Mouse (Mus musculus) neural tube, embryonic 12.5 days (tissue): Measurements from ENCODE around the gene Map2k2. TPM values are rescaled to one million over a fixed set of nuclear protein-coding genes. Genes with fewer than 3 reads are reported as not detected.
"Not testable (repeated sequence)": the region's sequence is repeated elsewhere in the genome, so short reads cannot be mapped to it uniquely, and the experiment has no call there.

ENCODE experiments used
- ATAC-seq: fragments of 200-750 bp; cut with Nextera tagmentation; 2 replicates; pipeline ENCODE4 v1.8.0; 2017; ENCODE audit warnings: low read depth, mild to moderate bottlenecking, moderate TSS enrichment, moderate library complexity; ENCODE audit not compliant: low FRiP score
- H3K27ac ChIP-seq: fragments of 300-500 bp; sonication (generic); 2 replicates; pipeline ENCODE4 v1.5.1; 2016
- H3K27me3 ChIP-seq: fragments of 300-500 bp; sonication (generic); replicated peaks from 2 replicates; pipeline ENCODE4 v1.6.1; 2016; ENCODE audit warnings: mild to moderate bottlenecking
- H3K36me3 ChIP-seq: fragments of 300-500 bp; sonication (generic); 2 replicates; pipeline ENCODE4 v1.6.1; 2016; ENCODE audit warnings: mild to moderate bottlenecking
- H3K4me1 ChIP-seq: fragments of 300-500 bp; sonication (generic); 2 replicates; pipeline ENCODE4 v1.6.1; 2016
- H3K4me2 ChIP-seq: fragments of 300-500 bp; sonication (generic); replicated peaks from 2 replicates; pipeline ENCODE4 v1.6.1; 2016; ENCODE audit warnings: mild to moderate bottlenecking
- H3K4me3 ChIP-seq: fragments of 300-500 bp; sonication (generic); 2 replicates; pipeline ENCODE4 v1.5.1; 2016
- H3K9ac ChIP-seq: fragments of 300-500 bp; sonication (generic); 2 replicates; pipeline ENCODE4 v1.6.1; 2016; ENCODE audit warnings: mild to moderate bottlenecking
- H3K9me3 ChIP-seq: fragments of 300-500 bp; sonication (generic); 2 replicates; pipeline ENCODE4 v1.6.1; 2016; ENCODE audit warnings: mild to moderate bottlenecking
- WGBS: fragments of 180-500 bp; shearing (Covaris S2); methylation state at CpG from one replicate; pipeline ENCODE4 v1.1.7; 2016; 5-methylcytosine and 5-hydroxymethylcytosine counted together
- polyA plus RNA-seq: library from polyadenylated mRNA; unstranded; fragments of >200 nt; fragmentation: Nextera tagmentation; extraction: Ambion mirVana; gene quantifications from 2 replicates; pipeline ENCODE4 v1.2.1, GENCODE M21; 2016

Gene Map2k2
- 230 and 232 TPM in 2 replicates for polyA plus RNA-seq

DNA sequence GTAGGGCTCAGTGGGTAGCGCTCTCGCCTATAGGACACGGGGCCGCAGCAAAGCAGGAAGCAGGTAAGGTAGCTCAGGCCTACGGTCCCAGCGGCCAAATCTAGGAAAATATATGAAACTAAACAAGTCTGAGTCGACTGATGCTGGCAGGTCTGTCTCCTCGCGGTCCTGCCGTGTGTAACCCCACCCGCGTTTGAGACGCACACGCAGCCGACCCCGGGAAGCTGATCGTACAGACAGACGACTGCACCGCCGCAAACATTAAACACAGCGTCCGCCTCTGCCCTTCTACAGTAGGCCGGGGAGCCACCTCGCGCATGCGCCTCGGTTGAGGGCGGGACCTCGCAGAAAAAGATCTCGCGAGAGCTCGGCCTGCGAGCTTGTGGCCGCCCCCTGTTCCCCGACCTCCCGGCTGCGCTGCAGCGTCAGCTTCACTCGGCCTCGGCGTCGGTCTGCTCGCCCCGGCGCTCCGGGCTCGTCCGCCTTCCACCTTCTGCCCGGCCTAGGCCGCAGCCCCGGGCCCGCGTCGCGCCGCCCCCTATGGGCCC, at the start of gene Map2k2:
Map2k2 (plus strand) TSS at position 351 of the 548 bp plus-strand sequence.
- WGBS = under 1% methylated on average over 56 of the region's 56 CpGs

DNA sequence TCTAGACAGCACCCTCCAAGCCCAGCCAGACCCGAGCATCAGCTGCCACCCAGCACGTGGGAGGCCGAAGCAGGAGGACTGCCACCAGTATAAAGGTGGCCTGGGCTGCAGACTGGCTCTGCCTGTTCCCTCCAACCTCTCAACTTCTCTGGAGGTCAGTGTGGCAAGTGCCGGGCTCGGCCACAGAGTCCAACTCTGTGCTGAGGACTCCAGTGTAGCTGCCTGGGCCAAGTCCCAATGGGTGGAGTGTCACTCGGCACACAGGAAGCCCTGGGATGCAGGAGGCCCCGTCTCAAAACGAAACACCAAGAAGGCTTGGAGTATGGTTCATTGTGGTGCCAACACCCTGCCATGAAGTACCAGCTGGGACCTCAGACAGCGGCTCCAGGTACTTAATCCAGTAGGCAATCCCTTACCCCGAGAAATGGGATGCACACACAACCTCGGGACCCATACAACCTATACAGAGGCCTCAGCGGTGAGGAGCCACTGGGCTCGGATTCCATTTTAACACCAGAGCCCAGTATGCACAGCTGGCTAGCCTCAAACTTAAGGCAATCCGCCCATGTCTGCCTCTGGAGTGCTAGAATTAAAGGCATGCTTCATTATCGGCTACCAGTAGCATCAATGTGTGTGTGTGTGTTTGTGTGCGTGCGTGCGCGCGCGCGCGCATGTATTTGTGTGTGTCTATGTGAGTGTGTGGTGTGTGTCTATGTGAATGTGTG, 48.1 kb upstream of the Map2k2 start:
- Histone ChIP-seq H3K27me3 (no peaks in the 10 kb centered on the region), H3K9ac (0 out of 2 replicates have a peak overlapping the region, but pooled peaks have one; percentile 38), H3K4me3 (no peak overlapping the region), H3K27ac (no peak overlapping the region), H3K36me3 (peaks cover 24% of the 10 kb centered on the region), H3K4me1 (peaks cover 39% of the 10 kb centered on the region), H3K4me2 (no peak overlapping the region), H3K9me3 (no peaks in the 10 kb centered on the region)
- WGBS = 95% methylated on average over 23 of the region's 23 CpGs
- no peak for ATAC-seq

More for the DNA sequence above, at the start of gene Map2k2:
- H3K27me3 ChIP-seq = 0 out of 2 replicates have a peak, but pooled peaks cover 3% of the 10 kb centered on the region
- peaks cover 20% of the 10 kb centered on the region for H3K4me1 ChIP-seq
- peaks cover 26% of the 10 kb centered on the region for H3K36me3 ChIP-seq
- ATAC-seq = peak; percentile 95
- H3K4me2 ChIP-seq = peak within 1 kb of the TSS; percentile 74
- H3K9me3 ChIP-seq = no peaks in the 10 kb centered on the region
- peak within 1 kb of the TSS; percentile 97 for H3K9ac ChIP-seq
- peak within 1 kb of the TSS; percentile 98 for H3K27ac ChIP-seq
- H3K4me3 ChIP-seq = peak within 1 kb of the TSS; percentile 92

DNA sequence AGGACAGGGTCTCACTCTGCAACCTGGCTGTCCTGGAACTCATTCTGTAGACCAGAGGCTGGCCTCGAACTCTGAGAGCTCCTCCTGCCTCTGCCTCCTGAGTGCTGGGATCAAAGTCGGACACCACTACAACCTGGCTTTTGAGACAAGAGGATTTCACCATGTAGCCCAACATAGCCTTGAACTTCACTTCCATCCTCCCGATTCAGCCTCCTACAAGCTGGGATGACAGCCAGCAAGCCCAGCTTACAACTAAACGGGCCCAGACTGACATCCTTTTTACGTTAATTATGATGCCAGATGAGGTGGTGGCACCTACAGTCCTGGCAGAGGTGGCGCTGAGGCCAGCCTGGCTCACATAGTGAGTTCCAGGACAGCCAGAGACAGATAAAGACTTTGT, 46.8 kb upstream of the Map2k2 start:
- no peak for ATAC-seq
- Histone ChIP-seq H3K9me3 (no peaks in the 10 kb centered on the region), H3K27ac (no peak overlapping the region), H3K4me2 (peak overlapping the region; percentile 80), H3K27me3 (no peaks in the 10 kb centered on the region), H3K4me1 (peaks cover 39% of the 10 kb centered on the region), H3K4me3 (no peak overlapping the region), H3K36me3 (peaks cover 22% of the 10 kb centered on the region), H3K9ac (0 out of 2 replicates have a peak overlapping the region, but pooled peaks have one; percentile 78)
- 91% methylated on average over 6 of the region's 6 CpGs for WGBS

DNA sequence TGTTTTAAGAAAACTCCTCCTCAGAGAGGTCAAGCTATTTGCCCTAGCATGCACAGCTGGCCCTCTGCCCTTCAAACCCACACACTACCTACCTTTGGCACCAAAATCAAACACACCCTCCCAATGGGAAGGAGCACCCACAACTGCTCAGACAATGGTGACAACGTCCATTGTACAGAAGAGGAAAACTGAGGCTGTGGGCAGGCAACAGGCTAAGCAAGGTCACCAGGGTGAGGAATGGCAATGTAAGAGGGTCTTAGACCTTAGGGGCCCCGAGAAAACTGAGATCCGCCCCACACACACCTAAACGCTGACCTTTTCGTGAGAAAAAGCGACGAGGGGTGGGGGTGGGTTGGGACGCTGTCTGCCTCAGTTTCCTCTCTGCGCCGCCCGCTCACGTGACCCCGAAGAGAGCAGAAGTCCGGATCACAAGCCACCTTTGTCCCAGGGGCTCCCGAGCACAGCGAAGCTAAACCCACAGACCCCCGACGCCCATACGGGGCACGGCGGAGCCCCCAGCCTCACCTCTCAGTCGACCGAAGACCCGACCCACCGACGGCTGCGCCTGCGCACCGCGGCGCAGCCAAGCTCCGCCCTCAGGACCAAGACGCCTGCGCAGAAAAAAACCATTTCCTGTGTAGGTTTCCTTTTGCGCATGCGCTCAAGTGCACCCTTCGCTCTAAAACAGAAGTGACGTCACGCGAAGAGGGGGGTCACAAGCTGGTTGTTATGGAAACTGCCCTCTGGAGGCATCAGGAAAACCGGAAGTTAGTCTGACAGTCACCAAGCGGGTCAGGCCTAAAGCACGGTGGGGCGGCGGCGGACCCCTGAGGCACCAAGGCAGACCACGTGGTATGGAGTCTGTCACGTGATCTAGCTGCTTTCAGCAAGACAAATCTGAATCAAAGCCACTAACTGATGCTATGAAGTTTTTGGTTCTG, 45.8 kb upstream of the Map2k2 start, which contains the start of gene Sgta:
Sgta (minus strand) TSS at position 579 of the 941 bp plus-strand sequence.
- Histone ChIP-seq H3K4me2 (peak within 1 kb of the TSS; percentile 80), H3K4me3 (peak within 1 kb of the TSS; percentile 79), H3K36me3 (peaks cover 16% of the 10 kb centered on the region), H3K27ac (no peak within 1 kb of the TSS), H3K27me3 (no peaks in the 10 kb centered on the region), H3K9ac (peak within 1 kb of the TSS; percentile 78), H3K9me3 (no peaks in the 10 kb centered on the region), H3K4me1 (peaks cover 39% of the 10 kb centered on the region)
- ATAC-seq = peak; percentile 91
- under 1% methylated on average over 48 of the region's 48 CpGs for WGBS

DNA sequence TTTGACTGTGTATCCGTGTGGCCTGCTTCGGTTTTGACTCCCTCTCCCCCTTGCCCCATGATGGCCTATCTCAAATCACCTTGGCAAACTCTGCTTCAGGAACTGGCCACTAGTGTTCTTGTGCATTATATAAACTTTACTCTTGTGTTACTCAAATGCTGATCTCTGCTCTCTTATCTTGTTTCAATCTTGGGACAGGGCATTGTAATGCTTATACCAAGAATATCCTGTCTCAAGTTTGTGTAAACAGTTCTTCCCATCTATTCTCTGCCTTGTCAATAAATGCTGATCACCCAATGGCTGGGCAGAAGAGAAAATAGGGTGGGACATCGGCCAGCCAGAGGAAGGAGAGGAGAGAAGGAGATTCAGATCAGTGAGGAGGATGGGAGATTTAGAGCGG, 43.0 kb upstream of the Map2k2 start:
- H3K27me3 ChIP-seq = no peaks in the 10 kb centered on the region
- peaks cover 18% of the 10 kb centered on the region for H3K4me1 ChIP-seq
- H3K9me3 ChIP-seq = no peaks in the 10 kb centered on the region
- H3K4me3 ChIP-seq = no peak overlapping the region
- 64% methylated on average over 4 of the region's 4 CpGs for WGBS
- H3K9ac ChIP-seq = no peak overlapping the region
- no peak overlapping the region for H3K4me2 ChIP-seq
- no peak for ATAC-seq
- peaks cover 6% of the 10 kb centered on the region; the same call in 1 of the 2 replicates for H3K36me3 ChIP-seq
- H3K27ac ChIP-seq = no peak overlapping the region

DNA sequence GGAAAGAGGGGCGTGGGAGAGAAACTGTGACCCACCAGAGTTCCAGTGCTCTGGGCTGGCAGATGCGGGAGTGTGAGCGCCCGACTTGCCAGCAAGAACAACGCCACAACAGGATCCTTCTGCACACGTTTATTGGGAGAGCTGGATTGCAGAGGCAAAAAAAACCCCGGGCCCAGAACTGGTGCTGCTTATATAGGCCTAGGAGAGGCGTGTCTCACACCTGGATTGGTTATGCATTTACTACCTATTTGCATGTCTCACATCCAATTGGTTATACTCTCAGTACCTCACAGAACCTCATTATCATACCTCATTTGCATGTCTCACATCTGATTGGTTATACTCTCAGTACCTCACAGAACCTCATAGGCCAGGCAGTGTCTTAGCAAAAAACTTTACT, 41.2 kb upstream of the Map2k2 start:
- H3K9ac ChIP-seq, H3K9me3 ChIP-seq, H3K4me3 ChIP-seq, H3K4me1 ChIP-seq, H3K4me2 ChIP-seq, H3K27me3 ChIP-seq, H3K27ac ChIP-seq, H3K36me3 ChIP-seq, ATAC-seq: not testable (repeated sequence)
- WGBS = 91% methylated on average over 8 of the region's 8 CpGs

DNA sequence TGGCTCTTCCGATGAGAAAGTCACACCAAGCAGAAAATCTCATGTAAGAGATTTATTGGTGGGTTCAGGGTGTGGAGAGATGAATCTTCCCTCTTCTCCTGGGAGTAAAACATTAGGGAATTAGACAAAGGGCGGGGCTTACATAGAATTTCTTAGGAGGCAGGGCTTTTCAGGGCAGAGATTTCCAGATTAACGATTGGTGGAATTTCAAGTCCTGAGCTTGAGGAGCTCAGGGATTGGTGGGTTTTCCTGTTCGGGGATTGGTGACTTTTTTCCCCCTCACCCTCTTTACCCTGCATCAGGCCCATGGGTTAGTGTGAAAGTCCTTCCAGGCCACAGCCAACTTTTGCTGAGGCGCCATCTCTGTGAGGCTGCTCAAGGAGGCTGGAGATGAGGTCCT, 37.0 kb upstream of the Map2k2 start:
- Histone ChIP-seq H3K27ac (no peak overlapping the region), H3K9me3 (no peaks in the 10 kb centered on the region), H3K9ac (0 out of 2 replicates have a peak overlapping the region, but pooled peaks have one; percentile 48), H3K36me3 (peaks cover 13% of the 10 kb centered on the region), H3K4me1 (peaks cover 20% of the 10 kb centered on the region), H3K4me2 (no peak overlapping the region), H3K4me3 (no peak overlapping the region), H3K27me3 (no peaks in the 10 kb centered on the region)
- no peak for ATAC-seq
- WGBS = 79% methylated on average over 5 of the region's 5 CpGs

DNA sequence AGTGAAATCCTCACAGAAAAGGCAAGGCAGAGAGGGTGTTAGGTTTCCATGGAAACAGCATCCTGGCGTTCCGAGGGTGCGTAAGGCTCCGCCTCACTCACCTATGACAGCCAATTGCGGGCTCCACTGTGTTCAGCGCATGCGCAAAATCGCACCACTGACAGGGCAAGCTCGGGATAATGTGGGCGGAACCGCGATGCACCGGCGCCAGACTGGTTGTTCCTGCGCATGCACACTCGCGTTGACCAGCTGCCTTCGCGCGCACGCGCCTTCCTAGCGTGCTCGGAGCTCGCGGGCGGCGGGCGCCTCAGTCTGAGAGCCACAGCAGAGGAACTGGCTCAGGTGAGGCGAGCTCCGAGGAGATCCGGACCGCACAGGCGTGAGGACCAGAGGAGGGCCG, 35.9 kb upstream of the Map2k2 start, which contains the start of gene Thop1:
Thop1 (plus strand) TSS at position 200 of the 400 bp plus-strand sequence.
- Histone ChIP-seq H3K36me3 (peaks cover 24% of the 10 kb centered on the region), H3K4me2 (peak within 1 kb of the TSS; percentile 82), H3K9ac (peak within 1 kb of the TSS; percentile 81), H3K27ac (no peak within 1 kb of the TSS), H3K27me3 (no peaks in the 10 kb centered on the region), H3K4me3 (peak within 1 kb of the TSS; percentile 74), H3K4me1 (peaks cover 20% of the 10 kb centered on the region), H3K9me3 (no peaks in the 10 kb centered on the region)
- under 1% methylated on average over 35 of the region's 35 CpGs for WGBS
- peak; percentile 93 for ATAC-seq

DNA sequence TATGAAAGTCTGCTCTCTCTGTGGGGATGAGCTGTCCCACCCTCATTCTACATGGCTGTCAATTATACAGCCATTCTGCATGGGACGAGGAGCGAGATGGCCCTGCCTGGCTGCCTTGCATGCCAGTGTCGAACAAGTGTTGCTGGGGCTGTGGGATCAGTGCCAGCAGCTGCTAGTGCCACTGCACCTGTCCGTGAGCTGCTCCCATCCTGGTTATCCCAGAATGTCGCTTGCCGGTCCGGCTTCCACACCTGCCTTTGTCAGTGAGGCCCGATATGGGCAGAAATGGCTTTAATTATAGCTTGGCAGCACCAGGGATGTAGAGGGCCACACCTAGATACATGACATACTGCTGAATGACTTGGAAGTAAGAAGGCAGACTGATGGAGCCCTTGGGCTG, 33.4 kb upstream of the Map2k2 start:
- ATAC-seq = no peak
- 94% methylated on average over 8 of the region's 8 CpGs for WGBS
- no peak overlapping the region for H3K4me3 ChIP-seq
- H3K27ac ChIP-seq = no peak overlapping the region
- H3K27me3 ChIP-seq = no peaks in the 10 kb centered on the region
- peaks cover 20% of the 10 kb centered on the region for H3K4me1 ChIP-seq
- H3K36me3 ChIP-seq = peaks cover 48% of the 10 kb centered on the region
- no peak overlapping the region for H3K9ac ChIP-seq
- no peak overlapping the region for H3K4me2 ChIP-seq
- no peaks in the 10 kb centered on the region for H3K9me3 ChIP-seq

DNA sequence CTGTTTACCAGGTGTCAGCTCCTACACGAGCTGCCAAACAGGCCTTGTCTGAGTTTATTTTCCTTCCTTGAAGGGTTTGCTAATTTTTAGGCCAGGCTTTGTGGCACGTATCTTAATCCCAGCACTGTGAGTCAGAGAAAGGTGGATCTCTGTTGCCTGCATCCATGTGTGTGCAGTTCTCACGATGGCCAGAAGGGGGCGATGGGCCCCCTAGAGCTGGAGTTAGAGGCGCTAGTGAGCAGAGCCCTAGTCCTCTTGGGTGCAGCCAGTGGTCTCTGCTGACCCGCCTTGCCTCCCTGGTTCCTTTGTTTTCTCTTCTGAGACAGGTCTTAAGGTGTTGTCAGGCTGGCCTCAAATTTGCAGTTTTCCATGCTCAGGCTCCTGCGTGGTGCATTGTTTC, 32.3 kb upstream of the Map2k2 start:
- Histone ChIP-seq H3K27ac (no peak overlapping the region), H3K4me3 (no peak overlapping the region), H3K4me1 (peaks cover 20% of the 10 kb centered on the region), H3K9ac (no peak overlapping the region), H3K4me2 (no peak overlapping the region), H3K36me3 (peaks cover 59% of the 10 kb centered on the region), H3K27me3 (no peaks in the 10 kb centered on the region), H3K9me3 (no peaks in the 10 kb centered on the region)
- ATAC-seq = no peak
- WGBS = 68% methylated on average over 7 of the region's 7 CpGs

DNA sequence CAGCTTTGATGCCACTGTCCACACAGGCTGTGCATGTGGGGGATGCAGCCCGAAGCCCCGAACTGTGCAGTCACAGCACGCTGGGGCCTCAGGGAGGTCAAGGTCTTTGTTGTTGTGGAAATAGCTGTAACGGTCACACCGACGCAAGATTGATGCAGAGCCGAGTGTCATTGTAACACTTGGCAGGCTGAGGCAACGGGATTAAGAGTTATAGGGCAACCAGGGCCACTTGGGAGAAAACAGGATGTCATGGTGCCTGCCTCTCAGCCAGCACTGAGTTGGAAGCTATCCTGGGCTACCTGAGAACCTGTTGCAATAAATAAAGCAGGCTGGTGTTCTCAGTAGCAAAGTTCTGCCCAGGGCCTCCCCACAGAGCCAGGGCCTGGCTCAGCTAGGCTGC, 30.0 kb upstream of the Map2k2 start:
- 62% methylated on average over 8 of the region's 8 CpGs for WGBS
- Histone ChIP-seq H3K4me1 (peaks cover 9% of the 10 kb centered on the region), H3K36me3 (peaks cover 82% of the 10 kb centered on the region), H3K4me3 (no peak overlapping the region), H3K4me2 (no peak overlapping the region), H3K27me3 (no peaks in the 10 kb centered on the region), H3K9ac (no peak overlapping the region), H3K27ac (no peak overlapping the region), H3K9me3 (no peaks in the 10 kb centered on the region)
- ATAC-seq = no peak

DNA sequence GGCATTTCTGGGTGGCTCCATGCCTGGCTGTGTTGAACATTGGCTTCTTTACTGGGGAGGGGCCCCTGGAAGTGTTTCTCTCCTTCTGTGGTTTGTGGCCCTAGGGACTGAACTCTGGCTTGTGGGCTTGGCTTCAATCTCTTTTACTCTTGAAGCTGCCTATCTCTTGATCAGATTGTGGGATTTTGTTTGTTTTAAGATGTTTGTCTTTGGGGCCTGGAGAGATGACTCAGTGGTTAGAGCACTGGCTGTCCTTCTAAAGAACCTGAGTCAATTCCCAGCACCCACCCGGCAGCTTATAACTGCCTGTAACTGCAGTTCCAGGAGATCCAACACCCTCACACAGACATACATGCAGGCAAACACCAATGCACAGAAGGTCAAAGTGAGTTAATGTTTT, 29.4 kb upstream of the Map2k2 start:
- Histone ChIP-seq H3K9me3 (no peaks in the 10 kb centered on the region), H3K4me2 (no peak overlapping the region), H3K27ac (no peak overlapping the region), H3K36me3 (peaks cover 88% of the 10 kb centered on the region), H3K4me1 (peaks cover 3% of the 10 kb centered on the region; the same call in 1 of the 2 replicates), H3K9ac (no peak overlapping the region), H3K27me3 (no peaks in the 10 kb centered on the region), H3K4me3 (no peak overlapping the region)
- ATAC-seq = no peak
- 100% methylated on average over 1 of the region's 1 CpGs for WGBS
